Mouse (Mus musculus): ENCODE measurements around the gene Aff1. TPM values are rescaled to one million over a fixed set of nuclear protein-coding genes. Genes with fewer than 3 reads are reported as not detected.

Aff1 gene
- total RNA-seq, 2 experiments from 2014 or later: 36.1 to 93.5 TPM

DNA sequence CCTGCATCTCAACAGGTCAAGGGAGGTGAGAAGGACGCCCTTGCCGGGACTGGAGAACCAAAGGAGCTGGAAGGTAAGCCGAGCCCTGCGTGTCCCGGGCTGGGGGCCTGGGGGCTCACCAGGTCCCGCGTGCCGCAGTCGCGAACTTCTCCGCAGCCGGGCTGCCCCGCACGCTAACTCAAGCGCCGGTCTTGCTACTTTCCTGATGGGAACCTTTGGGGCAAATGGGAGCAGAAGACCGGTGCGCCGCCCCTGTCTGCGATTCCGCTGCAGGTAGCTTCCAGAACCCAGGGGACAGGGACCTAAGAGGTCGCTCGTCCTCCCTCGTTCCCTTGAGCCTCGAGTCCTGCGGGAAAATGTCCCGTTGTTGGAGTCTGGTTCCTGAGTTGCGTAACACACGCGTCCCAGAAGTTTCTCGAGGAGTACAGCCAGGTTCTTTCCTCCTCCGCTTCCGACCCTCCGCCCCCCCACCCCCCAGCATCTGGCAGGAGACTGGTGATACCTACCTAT, 412 bp downstream of the Aff1 start:
- ATAC-seq (replicated peaks; ENCODE audit: poor library complexity, severe bottlenecking): peak; percentile 4

DNA sequence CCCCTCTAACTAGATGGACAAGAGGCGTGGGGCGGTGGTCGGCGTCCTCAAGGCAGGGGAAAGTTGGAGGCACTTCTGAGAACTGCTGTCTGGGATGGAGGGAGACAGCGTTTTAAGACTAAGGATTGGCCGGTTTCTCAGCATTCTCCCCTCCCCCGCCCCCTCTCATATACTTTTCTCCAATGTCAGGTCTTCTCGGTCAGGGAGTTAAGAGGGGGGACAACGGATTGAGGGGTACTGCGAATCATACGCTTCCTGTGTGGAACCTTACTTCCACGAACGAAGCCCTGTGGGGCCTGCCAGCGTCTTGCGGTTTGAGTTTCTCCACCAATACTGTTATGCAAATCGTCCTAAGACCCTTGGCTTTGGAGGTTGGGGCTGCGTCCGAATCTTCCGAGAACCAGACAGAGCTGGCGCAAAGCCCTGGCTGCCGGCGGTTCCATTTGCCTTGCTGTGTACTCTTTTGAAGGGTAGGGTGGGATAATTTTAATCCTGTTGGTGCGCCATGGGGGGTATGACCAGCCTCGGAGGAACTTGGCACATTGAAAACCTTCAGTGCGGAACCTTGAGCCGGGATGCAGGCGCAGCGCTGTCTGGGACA, 967 bp downstream of the Aff1 start:
- ATAC-seq (replicated peaks; ENCODE audit: poor library complexity, severe bottlenecking): peak; percentile 66

DNA sequence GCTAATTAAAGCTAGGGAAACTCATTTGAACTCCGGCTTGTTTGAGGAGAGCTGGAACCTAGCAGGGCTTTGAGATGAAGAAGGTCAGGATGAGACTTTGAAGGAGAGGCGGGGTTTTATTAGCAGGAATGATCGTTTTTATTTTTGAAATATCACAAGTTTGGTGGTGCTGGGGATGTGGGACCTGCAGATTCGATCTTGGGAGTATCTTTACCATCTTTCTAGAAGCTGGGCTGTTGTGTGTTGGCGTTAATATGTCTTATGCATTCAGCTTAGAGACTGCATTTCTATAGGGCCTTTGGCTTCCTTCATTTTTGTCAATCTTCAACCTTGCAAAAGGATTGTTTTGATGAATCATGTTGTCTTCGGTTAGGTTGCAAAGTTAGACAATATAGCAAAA, 1.9 kb downstream of the Aff1 start:
- no peak for ATAC-seq (replicated peaks; ENCODE audit: poor library complexity, severe bottlenecking)

DNA sequence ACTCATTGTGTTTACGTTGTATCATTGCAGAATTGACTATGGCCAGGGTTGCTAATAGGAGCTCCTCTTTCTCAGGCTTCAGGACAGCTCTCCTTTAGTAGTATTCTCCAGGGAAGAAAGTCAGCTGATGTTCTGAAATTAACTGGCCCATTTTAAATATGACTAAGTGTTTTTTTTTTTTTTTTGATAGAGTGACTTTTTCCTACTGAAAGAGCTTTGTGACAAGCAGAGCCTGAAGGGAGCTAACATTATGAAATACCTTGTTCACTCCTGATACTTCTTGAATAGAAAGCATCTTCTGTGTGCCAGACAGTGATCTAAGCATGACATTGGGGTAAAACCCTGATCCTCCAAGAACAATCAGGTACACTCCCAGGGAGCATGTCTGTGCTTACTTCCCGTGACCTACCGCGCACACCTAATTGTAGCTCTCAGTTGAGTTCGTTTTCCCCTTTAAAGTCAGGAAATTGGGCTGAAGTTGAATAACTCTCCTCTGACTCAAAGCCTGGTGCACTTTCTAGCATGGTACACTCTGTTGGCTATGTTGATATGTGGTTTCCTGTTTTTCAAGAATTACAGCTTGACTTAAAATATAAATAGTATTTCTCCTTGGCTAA, 5.8 kb downstream of the Aff1 start:
- ATAC-seq (replicated peaks; ENCODE audit: poor library complexity, severe bottlenecking): no peak

DNA sequence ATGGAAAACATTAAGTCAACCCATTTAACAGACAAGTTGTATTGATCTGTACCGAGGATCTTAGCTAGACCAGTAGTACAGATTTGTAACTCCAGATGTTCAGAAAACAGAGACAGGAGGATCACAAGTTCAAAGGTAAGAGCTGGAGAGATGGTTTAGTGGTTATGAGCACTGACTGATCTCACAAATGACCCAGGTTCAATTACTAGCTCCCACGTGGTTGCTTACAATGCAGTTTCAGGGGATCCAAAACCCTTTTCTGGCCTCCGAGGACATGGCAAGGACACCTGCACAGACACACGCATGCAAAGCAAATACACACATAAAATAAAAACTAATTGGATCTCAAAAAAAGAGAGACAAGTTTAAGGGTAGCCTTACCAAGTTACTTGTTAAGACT, 6.4 kb downstream of the Aff1 start:
- no peak for ATAC-seq (replicated peaks; ENCODE audit: poor library complexity, severe bottlenecking)

DNA sequence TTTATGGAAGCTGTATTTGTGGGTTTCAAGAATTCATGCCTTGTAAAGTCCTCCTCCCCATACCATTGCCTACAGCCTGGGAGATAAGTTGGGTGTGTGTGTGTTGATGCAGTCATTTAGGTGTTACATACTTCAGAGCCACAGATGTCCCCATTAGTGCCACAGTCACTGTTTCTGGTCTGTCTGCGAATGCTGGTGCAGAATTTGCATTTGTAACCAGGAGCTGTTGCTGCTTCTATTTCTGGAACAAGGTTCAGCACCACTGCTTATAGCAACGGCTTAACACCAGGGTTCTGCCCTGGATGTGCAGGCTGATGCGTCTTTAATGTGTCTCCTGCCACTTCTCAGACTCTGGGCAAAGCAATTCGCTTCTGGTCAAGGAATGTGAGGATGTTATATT, 7.4 kb downstream of the Aff1 start:
- ATAC-seq (replicated peaks; ENCODE audit: poor library complexity, severe bottlenecking): no peak

DNA sequence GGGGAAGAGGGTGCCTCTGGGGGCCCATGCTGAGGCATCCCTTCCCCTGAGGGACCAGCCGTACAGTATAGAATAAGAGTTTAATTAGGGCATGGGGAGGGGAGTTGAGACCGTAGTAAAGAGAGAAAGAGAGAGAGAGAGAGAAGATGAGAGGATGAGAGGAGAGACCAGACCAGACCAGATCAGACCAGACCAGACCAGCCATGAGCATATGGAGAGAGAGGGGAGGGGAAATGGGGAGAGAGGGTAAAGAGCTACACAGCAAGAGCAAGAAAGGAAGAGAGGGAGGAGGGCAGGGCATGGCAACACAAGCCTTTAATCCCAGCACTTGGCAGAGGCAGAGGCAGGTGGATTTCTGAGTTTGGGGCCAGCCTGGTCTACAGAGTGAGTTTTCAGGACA, 8.5 kb downstream of the Aff1 start:
- no peak for ATAC-seq (replicated peaks; ENCODE audit: poor library complexity, severe bottlenecking)

DNA sequence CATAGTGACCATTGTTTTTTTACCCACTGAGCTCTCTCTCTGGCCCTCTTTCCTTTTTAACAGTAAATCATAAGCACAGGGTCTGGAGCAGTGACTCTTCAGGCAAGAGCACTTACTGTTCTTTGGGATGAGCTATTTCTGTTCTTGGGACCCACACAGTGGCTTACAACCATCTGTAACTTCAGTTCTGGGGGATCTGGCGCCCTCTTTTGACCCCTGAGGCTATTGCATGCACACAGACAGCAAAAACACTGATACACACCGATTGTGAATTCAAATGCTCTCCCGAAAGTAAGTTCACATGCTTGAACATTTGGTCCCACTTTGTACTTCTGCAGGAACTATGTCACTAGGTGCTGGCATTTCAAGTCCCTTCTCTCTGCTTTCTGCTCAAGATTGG, 9.3 kb downstream of the Aff1 start:
- ATAC-seq (replicated peaks; ENCODE audit: poor library complexity, severe bottlenecking): peak; percentile 31

DNA sequence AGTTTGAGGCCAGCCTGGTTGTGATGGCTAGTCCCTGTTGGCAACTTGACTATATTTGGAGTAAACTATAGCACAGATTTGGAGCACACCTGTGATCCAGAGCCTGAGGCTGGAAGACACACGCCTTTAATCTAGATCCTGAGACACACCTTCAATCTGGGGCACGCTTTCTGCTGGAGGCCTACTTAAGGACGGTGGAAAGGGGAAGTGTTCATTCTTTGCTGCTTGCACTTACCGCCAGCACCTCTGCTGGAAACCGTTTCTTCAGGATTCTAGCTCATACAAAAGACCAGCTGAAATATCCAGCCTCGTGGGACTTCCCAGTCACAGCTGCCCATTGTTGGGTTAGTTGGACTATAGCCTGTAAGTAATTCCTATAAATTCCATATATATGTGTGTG, 10.4 kb downstream of the Aff1 start:
- ATAC-seq (replicated peaks; ENCODE audit: poor library complexity, severe bottlenecking): peak; percentile 41

DNA sequence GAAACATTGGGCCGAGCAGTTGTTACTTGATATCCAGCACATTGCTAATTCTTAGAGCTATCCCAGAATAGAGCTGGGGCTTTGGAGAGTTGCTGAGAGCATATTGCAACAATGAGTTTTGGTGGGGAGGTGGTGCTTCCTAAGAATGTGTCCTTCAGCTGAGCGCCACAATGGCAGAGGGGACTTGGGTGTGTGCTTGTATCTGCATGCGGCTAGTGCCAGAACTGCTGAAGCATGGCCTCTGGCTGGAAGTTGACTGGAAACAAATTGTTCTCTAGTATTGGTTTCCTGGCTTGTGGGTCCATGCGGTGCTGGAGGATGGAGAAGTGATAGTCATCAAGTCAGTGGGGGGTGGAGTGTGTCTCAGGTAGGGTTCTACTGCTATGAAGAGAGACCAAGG, 13.2 kb downstream of the Aff1 start:
- no peak for ATAC-seq (replicated peaks; ENCODE audit: poor library complexity, severe bottlenecking)

DNA sequence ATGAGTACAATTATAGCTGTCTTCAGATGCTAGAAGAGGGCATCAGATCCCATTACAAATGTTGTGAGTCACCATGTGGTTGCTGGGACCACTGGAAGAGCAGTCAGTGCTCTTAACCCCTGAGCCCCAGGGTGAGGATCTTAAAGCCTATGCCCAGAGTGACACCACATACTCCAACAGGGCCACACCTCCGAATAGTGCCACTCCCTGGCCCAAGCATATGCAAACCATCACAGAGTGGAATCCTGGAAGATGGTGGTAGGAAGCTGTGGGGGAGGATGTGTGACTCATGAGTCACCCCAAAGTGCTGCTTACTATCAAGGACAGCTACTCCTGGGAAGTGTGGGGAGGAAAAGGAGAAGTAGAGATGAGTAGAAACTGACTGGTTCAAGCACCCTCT, 13.7 kb downstream of the Aff1 start:
- ATAC-seq (replicated peaks; ENCODE audit: poor library complexity, severe bottlenecking): peak; percentile 92

DNA sequence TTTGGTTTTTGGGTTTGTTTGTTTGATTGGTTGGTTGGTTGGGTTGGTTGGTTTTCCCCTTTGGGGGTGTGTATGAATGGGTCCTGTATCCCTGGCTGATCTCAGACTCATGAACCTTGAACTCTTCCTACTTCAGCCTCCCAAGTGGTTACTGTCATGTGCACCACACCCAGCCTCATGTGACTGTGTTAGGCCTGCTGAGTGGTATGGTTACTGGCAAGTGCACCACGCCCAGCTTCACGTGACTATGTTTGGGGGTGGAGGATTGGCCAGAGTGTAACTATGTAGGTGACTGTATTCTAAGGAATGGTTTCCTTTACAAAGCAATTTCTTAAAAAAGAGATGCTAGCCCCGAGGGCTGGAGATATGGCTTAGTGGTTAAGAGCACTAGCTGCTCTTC, 16.9 kb downstream of the Aff1 start:
- no peak for ATAC-seq (replicated peaks; ENCODE audit: poor library complexity, severe bottlenecking)

DNA sequence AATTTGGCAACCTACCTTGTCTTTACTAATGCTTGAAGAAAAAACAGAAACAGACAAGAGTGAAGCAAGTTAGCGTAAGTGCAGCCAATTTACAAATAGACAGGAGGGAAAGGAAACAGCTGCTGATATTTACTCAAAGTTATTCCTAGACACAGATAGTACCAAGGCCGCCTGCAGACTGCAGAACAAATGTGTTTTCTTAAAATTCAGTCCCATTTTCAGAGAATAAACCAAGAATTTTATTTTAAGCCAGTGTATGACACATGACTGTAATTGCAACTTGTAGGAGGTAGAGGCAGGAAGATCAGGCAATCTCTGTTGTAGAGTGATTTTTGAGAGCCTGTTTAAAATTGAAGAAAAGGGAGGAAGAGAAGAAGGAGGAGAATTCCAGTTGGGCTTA, 19.7 kb downstream of the Aff1 start:
- ATAC-seq (replicated peaks; ENCODE audit: poor library complexity, severe bottlenecking): no peak

DNA sequence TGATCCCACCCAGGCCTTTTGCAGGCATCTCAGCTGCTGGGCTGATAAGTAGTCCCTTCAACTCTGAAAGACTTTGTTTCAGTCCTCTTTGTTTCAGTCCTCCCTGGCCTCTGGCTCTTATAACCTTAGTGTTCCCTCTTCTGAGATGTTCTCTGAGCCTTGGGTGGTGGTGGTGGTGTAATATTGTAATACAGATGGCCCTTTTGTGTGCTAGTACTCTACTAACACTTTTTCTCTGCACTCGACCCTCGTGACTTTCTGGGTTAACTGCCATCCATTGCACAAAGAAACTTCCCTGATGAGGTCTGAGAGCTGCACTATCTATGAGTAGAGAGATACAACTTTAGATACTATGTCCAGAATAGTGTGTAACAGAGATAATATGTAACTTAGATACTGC, 21.2 kb downstream of the Aff1 start:
- ATAC-seq (replicated peaks; ENCODE audit: poor library complexity, severe bottlenecking): peak; percentile 56

DNA sequence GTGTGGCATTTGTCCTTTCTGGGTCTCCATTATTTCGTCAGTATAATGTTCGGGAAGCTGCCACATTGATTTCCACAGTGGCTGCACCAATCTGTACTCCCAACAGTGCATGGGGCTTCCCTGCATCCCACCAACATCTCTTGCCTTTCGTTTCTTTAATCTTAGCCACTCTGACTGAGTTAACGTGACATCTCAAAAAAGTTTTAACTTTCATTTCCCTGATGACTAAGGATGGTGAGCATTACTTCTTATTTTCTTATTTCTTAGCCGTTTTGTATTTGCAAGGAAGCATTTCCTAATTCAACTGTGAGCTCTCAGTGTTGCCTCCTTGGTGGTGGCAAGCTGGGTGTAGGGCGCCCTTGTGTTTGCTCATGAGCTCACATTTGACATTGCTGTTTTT, 22.8 kb downstream of the Aff1 start:
- ATAC-seq (replicated peaks; ENCODE audit: poor library complexity, severe bottlenecking): peak; percentile 52

DNA sequence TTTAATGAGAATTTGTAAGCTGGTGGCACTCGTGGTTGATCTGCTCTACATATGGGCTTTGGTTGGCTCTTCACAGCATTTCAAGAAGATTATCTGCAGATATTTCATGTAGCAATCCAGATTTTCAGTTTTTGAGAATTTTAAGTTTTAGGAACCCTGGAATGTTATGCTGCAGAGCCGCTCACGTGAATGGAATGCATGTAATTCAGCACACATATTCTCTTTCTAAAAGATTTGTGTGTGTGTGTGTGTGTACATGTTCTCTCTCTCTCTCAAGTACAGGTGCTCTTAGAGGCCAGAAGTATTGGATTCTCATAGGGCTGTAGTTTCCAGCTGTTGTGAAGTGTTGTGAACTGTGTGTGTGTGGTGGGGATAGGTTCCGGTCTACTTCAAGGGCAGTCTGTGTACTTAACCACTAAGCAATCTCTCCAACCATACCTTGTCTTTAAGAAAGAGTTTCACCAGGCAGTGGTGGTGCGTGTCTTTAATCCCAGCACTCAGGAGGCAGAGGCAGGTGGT, 24.7 kb downstream of the Aff1 start:
- ATAC-seq (replicated peaks; ENCODE audit: poor library complexity, severe bottlenecking): no peak

DNA sequence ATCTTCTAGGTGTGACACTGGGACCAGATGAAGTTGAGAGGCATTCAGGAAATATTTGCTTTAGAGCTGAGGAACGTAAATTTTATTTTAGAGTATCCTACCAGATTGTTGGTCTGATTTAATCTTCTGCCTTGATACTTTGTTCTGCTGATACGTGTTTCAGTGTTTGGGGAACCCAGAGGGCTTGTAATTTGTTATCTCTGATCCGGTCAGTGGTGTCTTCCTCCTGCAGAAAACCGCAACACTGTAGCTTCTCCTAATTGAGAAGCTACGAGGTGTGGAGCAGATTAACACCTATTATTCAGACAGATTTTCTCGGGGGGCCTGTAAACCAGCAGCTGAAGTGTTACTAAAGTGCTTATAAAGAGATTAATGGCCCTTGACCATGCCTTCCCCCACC, 27.0 kb downstream of the Aff1 start:
- no peak; the same call in 1 of the 2 replicates for ATAC-seq (replicated peaks; ENCODE audit: poor library complexity, severe bottlenecking)

DNA sequence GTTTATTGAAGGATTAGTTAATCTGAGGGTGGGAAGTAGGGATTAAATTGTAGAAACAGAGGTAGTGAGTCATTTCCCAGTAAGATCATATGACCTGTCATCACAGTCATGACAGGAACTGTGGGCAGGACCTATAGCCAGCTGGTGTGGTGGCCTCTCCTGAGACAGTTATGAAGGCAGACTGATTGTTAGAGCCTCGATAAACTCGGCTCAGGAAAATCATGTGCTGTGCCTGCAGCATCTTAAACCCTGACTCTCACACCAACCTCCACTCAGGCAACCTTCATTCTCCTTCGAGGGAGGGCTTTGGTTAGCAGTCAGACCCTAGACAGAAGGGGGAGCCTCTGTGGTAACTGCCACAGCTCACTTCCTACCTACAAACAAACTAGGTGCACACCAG, 27.7 kb downstream of the Aff1 start:
- ATAC-seq (replicated peaks; ENCODE audit: poor library complexity, severe bottlenecking): peak; percentile 43

DNA sequence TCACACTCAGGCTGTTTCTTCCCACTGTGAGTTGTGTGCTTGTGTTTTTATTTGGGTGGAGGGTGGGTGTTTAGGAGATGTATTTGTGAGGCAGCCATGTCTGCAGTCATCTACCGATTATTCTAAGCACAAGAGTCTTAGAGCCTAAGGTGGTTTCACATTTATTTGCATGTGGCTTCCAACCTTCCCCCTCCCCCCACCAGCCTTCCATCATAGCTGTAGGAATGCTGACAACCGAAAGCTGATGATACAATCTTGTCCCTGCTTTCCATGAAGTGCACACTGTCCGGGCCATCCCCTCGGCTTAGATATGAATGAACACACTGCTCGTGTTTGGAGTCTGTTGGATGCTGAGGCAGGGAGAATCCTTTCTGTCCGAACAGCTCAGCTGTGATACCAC, 28.8 kb downstream of the Aff1 start:
- no peak for ATAC-seq (replicated peaks; ENCODE audit: poor library complexity, severe bottlenecking)

DNA sequence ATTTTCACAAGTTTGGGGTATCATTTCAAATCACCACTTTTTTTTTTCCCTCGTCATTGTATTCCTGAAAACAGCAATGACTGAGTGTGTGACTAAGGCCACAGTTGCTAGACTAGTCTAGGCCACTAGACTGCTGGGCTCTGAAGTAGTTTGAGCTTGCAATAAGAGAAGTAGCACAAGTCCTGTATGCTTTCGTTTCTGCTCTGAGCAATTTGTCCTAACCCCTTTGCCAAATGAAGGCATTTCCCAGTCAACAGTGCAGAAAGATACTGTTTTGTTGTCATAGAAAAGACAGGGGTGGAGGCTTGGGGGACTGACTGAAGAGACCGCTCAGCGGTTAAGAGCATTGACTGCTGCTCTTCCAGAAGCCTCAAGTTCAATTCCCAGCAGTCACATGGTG, 29.3 kb downstream of the Aff1 start:
- ATAC-seq (replicated peaks; ENCODE audit: poor library complexity, severe bottlenecking): peak; percentile 65

DNA sequence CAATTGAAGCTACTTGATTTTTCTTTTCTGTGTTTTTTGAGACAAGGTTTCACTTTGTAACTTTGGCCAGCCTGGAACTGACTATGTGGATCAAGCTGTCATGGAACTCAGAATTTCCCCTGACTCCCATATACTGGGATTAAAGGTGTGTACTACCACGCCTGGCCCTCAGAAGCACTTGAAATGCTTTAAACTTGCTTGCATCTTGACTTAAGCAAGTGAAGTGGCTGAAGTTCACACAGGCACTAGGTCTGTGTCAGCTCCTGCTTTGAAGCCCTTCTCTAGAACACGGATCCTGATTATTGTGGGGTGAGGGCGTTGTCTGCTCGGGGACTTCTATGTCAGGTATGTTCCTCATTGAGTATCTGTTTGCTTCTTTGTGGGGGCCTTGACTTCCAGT, 30.5 kb downstream of the Aff1 start:
- no peak for ATAC-seq (replicated peaks; ENCODE audit: poor library complexity, severe bottlenecking)

DNA sequence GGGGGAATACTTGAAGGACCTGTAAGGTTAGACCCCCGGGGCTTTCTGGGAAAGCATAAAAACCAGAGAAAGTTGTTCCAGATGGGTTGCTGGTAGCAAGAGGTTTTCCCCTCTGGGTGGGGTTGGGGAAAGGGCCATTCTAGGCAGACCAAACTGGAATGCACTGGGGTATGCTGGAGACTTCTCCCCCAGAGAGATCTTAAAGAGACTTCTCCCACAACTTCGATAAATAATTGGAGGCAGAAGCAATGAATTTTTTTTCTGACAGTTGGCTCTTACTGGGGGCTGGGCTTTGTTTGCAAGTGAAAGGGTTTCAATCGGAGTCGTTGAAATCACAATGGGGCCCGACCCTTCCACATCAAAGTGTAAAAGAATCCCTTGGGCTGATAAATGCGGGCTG, 32.2 kb downstream of the Aff1 start:
- no peak for ATAC-seq (replicated peaks; ENCODE audit: poor library complexity, severe bottlenecking)
